Mouse (Mus musculus): ENCODE data around the gene Rpl12. TPM values are rescaled to one million over a fixed set of nuclear protein-coding genes. Genes with fewer than 3 reads are reported as not detected.
A peak's percentile ranks its signal among the peaks of the same experiment; 100 is the strongest.

The Rpl12 gene
- polyA plus RNA-seq, 1 experiment from 2014 or later, result 111 TPM

DNA sequence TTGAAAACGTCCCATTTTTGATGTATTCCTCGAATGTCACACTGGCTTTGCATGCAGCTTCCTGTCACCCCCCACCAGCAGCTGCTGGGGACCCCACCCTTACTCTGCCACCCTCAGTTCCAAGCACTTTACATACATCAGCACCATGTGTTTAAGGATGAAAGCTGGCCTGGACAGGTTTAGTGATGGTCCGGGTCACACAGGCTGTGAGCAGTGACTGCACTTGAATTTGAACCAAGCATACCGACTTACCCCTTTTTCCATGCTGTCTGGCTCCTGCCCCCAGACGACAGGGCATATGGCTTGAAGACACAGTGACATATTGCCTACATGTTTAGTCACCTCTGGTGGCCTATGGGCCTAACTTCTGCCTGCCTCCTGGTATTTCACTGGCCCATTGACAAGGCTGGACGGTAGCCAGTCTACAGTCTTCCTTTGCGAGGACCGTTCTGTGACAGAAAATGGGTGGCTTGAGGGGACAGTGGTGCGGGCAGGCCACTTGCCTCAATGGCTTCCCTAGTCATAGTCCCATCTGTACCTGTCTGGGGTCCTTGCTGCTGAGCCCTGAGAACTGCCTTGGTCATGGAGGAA lies 6.8 kb downstream of the Rpl12 start:
- peaks cover 28% of the 10 kb centered on the region for H3K36me3 ChIP-seq (ENCODE audit: poor library complexity, severe bottlenecking)
- H3K4me2 ChIP-seq, result peak overlapping the region; percentile 82
- H3K9ac ChIP-seq, result peak overlapping the region; percentile 76; the same call in 1 of the 2 replicates
- no peak for ATAC-seq
- H3K9me3 ChIP-seq (replicated peaks), result no peaks in the 10 kb centered on the region
- H3K4me3 ChIP-seq, result no peak overlapping the region
- WGBS, result 85% methylated on average over 9 of the region's 9 CpGs
- H3K4me1 ChIP-seq, result peaks cover 43% of the 10 kb centered on the region
- peak overlapping the region; percentile 89; the same call in 1 of the 2 replicates for H3K27ac ChIP-seq
- no peaks in the 10 kb centered on the region for H3K27me3 ChIP-seq

DNA sequence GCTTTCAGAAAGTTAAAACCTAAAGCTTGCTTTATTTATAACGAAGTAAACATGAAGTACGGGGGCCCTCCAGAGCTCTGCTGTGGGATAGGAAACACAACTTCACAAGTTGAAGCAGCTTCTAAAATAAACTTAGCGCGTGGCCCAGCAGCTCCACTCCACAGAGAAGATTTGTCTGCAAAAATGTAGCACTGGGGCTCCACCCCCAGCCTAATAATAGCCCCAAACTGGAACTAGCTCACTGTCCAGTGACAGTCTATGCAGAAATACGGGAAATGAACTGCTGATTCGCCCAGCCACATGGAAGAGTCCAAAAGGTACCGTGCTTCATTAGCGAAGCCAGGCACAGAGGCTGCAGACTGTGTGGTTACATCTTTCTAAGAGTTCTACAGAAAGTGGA lies 8.0 kb downstream of the Rpl12 start:
- no peak overlapping the region for H3K9ac ChIP-seq
- H3K4me2 ChIP-seq, result no peak overlapping the region
- H3K27ac ChIP-seq, result no peak overlapping the region
- H3K27me3 ChIP-seq, result no peaks in the 10 kb centered on the region
- no peak overlapping the region for H3K4me3 ChIP-seq
- ATAC-seq, result no peak
- H3K9me3 ChIP-seq (replicated peaks), result no peaks in the 10 kb centered on the region
- peaks cover 32% of the 10 kb centered on the region for H3K4me1 ChIP-seq
- 88% methylated on average over 8 of the region's 8 CpGs for WGBS
- peaks cover 28% of the 10 kb centered on the region for H3K36me3 ChIP-seq (ENCODE audit: poor library complexity, severe bottlenecking)

DNA sequence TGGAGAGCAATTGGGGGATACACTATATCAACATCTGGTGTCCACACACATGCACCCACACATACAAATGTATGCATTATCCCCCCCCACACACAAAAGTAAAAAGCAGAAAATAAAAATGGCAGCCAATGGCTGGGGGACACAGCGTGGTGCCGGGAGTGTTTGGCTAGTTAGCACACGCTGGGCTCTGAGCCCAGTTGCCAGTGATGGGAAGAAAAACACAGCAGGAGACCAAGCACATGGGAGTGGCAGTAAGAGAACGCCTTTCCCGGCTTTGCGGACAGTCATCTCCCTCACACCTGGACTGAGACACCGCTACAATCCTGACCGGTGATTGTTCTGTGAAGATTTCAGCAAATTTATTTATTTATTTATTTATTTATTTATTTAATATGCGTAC lies 9.9 kb downstream of the Rpl12 start:
- peaks cover 38% of the 10 kb centered on the region for H3K36me3 ChIP-seq (ENCODE audit: poor library complexity, severe bottlenecking)
- no peaks in the 10 kb centered on the region for H3K9me3 ChIP-seq (replicated peaks)
- H3K4me2 ChIP-seq, result no peak overlapping the region
- H3K4me1 ChIP-seq, result peaks cover 24% of the 10 kb centered on the region
- no peaks in the 10 kb centered on the region for H3K27me3 ChIP-seq
- ATAC-seq, result no peak
- no peak overlapping the region for H3K4me3 ChIP-seq
- no peak overlapping the region for H3K27ac ChIP-seq
- no peak overlapping the region for H3K9ac ChIP-seq
- WGBS, result 22% methylated on average over 9 of the region's 9 CpGs

DNA sequence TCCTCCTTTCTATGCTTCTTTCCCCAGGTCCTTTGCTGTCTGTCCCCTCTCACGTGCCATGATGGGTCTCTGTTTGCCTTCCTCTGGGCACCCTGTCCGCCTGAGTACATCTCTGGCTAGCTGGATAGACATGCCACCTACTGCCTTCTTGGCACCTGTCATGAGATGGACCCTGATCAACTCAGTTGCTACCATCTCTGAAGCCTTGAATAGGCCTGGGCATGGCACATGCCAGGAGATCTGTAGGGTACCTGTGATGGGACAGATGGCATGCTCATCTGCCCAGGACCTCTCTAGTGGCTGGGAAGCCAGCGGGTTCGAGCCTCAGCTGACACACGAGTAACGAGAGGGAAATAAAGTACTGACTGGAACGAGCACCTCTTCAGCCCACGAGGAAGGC lies 12.9 kb downstream of the Rpl12 start:
- 87% methylated on average over 8 of the region's 8 CpGs for WGBS
- no peak for ATAC-seq
- Histone ChIP-seq H3K9ac (no peak overlapping the region), H3K27ac (no peak overlapping the region), H3K4me1 (peaks cover 10% of the 10 kb centered on the region), H3K4me2 (no peak overlapping the region), H3K9me3 (replicated peaks) (no peaks in the 10 kb centered on the region), H3K4me3 (no peak overlapping the region), H3K36me3 (ENCODE audit: poor library complexity, severe bottlenecking) (peaks cover 41% of the 10 kb centered on the region), H3K27me3 (no peaks in the 10 kb centered on the region)

DNA sequence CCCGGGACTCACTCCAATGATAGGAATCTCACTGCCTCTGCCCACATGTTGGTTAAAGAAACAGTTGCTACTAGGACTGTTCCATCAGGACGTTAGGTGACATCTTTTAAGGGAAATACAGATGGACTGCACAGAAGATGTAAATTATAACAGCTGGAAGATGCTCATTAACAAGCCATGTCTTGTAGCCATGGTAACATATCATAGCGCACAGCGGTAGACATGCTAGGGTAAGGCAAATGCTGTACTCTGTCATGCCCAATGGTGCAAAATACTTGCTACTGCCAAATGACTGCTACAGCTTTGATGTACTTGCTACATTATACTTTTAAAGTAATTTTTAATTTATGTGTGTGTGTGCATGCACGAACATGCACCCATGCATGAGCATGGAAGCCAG lies 15.8 kb downstream of the Rpl12 start:
- no peak overlapping the region for H3K4me2 ChIP-seq
- H3K9ac ChIP-seq, result 0 out of 2 replicates have a peak overlapping the region, but pooled peaks have one; percentile 12
- H3K36me3 ChIP-seq (ENCODE audit: poor library complexity, severe bottlenecking), result peaks cover 41% of the 10 kb centered on the region
- no peaks in the 10 kb centered on the region for H3K9me3 ChIP-seq (replicated peaks)
- H3K27me3 ChIP-seq, result no peaks in the 10 kb centered on the region
- peaks cover 11% of the 10 kb centered on the region for H3K4me1 ChIP-seq
- 75% methylated on average over 5 of the region's 5 CpGs for WGBS
- peak overlapping the region; percentile 52; the same call in 1 of the 2 replicates for H3K27ac ChIP-seq
- no peak for ATAC-seq
- H3K4me3 ChIP-seq, result no peak overlapping the region

DNA sequence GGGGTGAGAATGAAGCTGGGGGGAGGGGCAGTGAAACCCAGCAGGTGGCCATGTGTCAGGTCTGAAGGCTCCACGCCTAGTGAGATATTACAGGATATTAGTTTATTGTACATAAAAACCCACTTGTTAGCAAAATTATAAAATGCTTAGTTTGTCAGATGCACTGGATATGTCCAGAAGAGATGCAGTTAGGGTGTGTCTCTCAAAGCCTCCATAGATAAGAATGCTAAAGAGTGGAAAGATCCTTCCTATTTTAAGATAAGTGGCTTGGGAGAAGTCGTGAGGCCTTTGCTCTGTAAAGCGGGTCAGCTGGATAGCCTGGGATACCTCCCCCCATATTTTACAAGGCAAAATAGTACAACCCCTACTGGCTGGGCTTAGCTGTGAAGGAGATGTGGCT lies 17.3 kb downstream of the Rpl12 start:
- no peak for ATAC-seq
- Histone ChIP-seq H3K9ac (no peak overlapping the region), H3K9me3 (replicated peaks) (no peaks in the 10 kb centered on the region), H3K27me3 (no peaks in the 10 kb centered on the region; the same call in 1 of the 2 replicates), H3K27ac (no peak overlapping the region), H3K4me2 (no peak overlapping the region), H3K36me3 (ENCODE audit: poor library complexity, severe bottlenecking) (peaks cover 28% of the 10 kb centered on the region), H3K4me1 (peaks cover 19% of the 10 kb centered on the region), H3K4me3 (no peak overlapping the region)
- 82% methylated on average over 3 of the region's 3 CpGs for WGBS

DNA sequence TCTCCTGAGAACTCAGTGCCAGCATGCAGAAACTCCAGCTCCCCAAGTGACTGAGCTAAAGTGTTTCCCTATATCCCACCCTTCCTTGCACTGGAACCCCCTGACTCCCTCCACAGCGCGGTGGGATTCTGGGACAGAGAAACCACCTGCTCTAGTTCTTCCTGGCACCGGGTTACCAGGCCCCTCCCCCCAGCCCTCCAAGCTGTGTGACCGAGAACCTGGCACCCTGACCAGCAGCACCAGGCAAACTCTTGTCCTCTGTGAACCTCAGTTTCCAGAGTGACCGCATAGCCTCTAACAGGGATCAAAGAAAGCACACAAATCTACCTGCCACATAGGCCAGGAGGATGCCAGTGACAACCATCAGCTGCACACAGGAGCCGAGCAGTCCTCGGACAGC lies 18.3 kb downstream of the Rpl12 start:
- ATAC-seq, result no peak
- 88% methylated on average over 7 of the region's 7 CpGs for WGBS
- no peak overlapping the region for H3K4me3 ChIP-seq

DNA sequence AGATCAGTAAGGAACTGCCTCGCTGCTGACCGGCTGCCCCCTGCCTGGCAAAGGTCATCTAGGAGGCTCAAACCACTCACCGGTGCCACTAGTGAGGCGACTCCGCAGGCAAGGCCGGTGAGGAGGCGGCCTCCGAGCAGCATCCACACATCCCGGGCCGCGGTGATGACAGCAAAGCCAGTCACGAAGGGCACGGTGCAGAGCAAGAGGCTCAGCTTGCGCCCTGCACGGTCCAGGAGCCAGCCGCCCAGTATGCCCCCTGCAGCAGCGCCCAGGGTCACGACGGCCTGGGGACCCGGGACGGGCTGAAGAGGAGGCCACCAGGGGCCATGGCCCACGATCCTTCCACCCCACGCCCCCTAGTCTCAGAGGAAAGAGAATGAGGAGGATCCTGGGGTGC lies 19.9 kb downstream of the Rpl12 start:
- peaks cover 7% of the 10 kb centered on the region for H3K27me3 ChIP-seq
- peak overlapping the region; percentile 100 for H3K4me2 ChIP-seq
- peak overlapping the region; percentile 68 for H3K4me3 ChIP-seq
- H3K4me1 ChIP-seq, result peaks cover 19% of the 10 kb centered on the region
- no peaks in the 10 kb centered on the region for H3K9me3 ChIP-seq (replicated peaks)
- WGBS, result 2% methylated on average over 23 of the region's 23 CpGs
- peak overlapping the region; percentile 91 for H3K9ac ChIP-seq
- 0 out of 2 replicates have a peak overlapping the region, but pooled peaks have one; percentile 5 for H3K27ac ChIP-seq
- peak; percentile 36 for ATAC-seq
- H3K36me3 ChIP-seq (ENCODE audit: poor library complexity, severe bottlenecking), result peaks cover 3% of the 10 kb centered on the region; the same call in 1 of the 2 replicates

More for the DNA sequence above, 18.3 kb downstream of the Rpl12 start:
- H3K36me3 ChIP-seq (ENCODE audit: poor library complexity, severe bottlenecking), result peaks cover 18% of the 10 kb centered on the region
- no peak overlapping the region for H3K27ac ChIP-seq
- H3K4me1 ChIP-seq, result peaks cover 19% of the 10 kb centered on the region
- no peak overlapping the region for H3K9ac ChIP-seq
- no peaks in the 10 kb centered on the region for H3K9me3 ChIP-seq (replicated peaks)
- H3K4me2 ChIP-seq, result no peak overlapping the region
- H3K27me3 ChIP-seq, result peaks cover 6% of the 10 kb centered on the region

DNA sequence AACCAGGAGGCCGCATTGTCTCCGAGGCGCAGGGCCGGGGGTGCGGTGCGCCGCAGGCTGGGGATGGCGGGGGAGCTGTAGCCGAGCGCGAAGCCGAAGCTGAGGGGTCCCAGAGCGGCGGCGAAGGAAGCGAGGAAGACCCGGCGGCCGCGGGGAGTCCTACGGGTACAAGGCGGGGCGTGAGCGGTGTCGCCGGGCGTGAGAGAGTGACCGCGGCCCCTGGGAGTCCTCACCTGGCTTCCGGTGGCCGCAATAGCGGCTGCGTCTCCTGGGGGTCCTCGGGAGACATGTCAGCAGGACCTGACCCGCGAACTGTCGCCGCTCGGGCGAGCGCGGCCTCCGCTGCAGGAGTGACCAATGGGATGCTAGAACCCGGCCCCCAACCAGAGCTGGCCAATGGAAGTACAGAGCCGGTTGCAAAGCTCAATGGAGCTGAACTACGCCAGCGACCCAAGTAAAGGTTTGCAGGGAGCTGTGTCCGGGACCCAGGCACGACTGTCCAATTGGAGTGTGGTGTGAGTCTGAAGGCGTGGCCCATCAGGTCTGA lies 20.4 kb downstream of the Rpl12 start, which contains the start of gene Slc2a8:
Gene Slc2a8, minus strand, starts transcription at position 359 of the 547 bp plus-strand sequence.
- H3K4me2 ChIP-seq, result peak within 1 kb of the TSS; percentile 100
- H3K27me3 ChIP-seq, result peaks cover 7% of the 10 kb centered on the region
- under 1% methylated on average over 43 of the region's 50 CpGs for WGBS
- H3K27ac ChIP-seq, result 0 out of 2 replicates have a peak within 1 kb of the TSS, but pooled peaks have one; percentile 5
- H3K4me1 ChIP-seq, result peaks cover 19% of the 10 kb centered on the region
- peak; percentile 98 for ATAC-seq
- no peaks in the 10 kb centered on the region for H3K36me3 ChIP-seq (ENCODE audit: poor library complexity, severe bottlenecking)
- H3K9me3 ChIP-seq (replicated peaks), result no peaks in the 10 kb centered on the region
- peak within 1 kb of the TSS; percentile 91 for H3K9ac ChIP-seq
- peak within 1 kb of the TSS; percentile 68 for H3K4me3 ChIP-seq

DNA sequence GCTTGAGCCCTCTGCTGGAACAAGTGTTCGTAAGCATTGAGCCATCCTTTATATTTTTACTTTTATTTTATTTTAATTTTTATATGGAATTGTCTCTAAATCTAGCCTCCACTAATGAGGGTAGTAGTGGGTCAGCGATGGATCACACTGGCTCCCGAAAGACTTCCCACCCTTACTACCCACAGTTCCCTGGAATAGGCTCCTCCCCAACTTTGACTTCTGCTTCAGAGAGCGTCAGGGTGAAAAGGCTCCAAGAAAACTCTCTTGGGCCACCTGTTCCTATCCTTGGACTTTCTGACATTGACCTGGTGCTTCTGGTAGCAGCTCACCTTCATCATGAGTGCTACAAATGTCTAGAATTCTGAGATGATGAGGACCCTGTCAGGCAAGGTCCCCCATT lies 21.3 kb downstream of the Rpl12 start:
- peak overlapping the region; percentile 9; the same call in 1 of the 2 replicates for H3K9ac ChIP-seq
- WGBS, result 3% methylated on average over 4 of the region's 4 CpGs

DNA sequence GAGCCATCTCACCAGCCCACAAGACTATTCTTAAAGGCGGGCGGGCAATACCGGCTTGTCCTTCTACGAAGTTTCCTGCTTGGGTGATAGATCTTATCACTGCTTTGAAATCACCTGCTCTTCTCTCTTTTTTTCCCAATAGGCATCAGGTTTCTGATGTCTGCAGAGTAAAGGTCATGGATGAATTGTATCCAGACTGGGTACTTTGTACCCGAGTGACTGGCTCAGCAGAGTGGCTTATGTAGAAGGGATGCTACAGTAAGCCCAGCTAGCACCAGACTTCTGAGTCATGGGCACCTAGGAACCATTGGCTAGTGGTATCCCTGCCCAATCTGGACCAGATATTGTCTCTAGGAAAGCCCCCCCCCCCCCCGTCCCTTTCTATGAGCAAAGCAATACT lies 22.3 kb downstream of the Rpl12 start:
- no peaks in the 10 kb centered on the region for H3K36me3 ChIP-seq (ENCODE audit: poor library complexity, severe bottlenecking)
- no peak overlapping the region for H3K27ac ChIP-seq
- no peaks in the 10 kb centered on the region for H3K9me3 ChIP-seq (replicated peaks)
- H3K4me3 ChIP-seq, result no peak overlapping the region
- peaks cover 19% of the 10 kb centered on the region for H3K4me1 ChIP-seq
- H3K9ac ChIP-seq, result no peak overlapping the region
- 57% methylated on average over 6 of the region's 6 CpGs for WGBS
- peaks cover 7% of the 10 kb centered on the region for H3K27me3 ChIP-seq
- ATAC-seq, result no peak
- H3K4me2 ChIP-seq, result no peak overlapping the region

More for the DNA sequence above, 21.3 kb downstream of the Rpl12 start:
- no peak overlapping the region for H3K27ac ChIP-seq
- H3K27me3 ChIP-seq, result peaks cover 7% of the 10 kb centered on the region
- H3K4me2 ChIP-seq, result peak overlapping the region; percentile 100
- no peaks in the 10 kb centered on the region for H3K9me3 ChIP-seq (replicated peaks)
- no peaks in the 10 kb centered on the region for H3K36me3 ChIP-seq (ENCODE audit: poor library complexity, severe bottlenecking)
- peaks cover 19% of the 10 kb centered on the region for H3K4me1 ChIP-seq
- ATAC-seq, result no peak
- peak overlapping the region; percentile 68 for H3K4me3 ChIP-seq

DNA sequence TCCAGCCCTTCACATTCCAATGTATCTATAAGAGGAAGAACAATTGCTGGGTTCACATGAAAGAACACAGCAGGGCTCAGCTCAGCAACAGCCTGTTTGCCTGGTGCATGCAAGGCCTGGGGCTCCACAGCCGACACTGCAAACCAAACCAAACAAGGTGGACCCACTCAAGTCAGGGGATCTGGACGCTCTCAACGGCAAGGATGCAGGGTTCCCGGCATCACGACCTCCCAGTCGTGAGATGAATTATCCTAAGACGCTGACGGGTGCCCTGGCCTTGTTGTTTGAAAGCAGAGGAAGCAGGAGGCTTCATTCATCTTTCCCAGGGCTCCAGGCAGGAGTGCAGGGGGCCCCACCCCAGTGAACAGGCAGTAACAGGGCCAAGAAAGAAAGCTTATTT lies 24.5 kb downstream of the Rpl12 start:
- ATAC-seq, result no peak
- Histone ChIP-seq H3K9me3 (replicated peaks) (no peaks in the 10 kb centered on the region), H3K36me3 (ENCODE audit: poor library complexity, severe bottlenecking) (no peaks in the 10 kb centered on the region), H3K4me1 (peaks cover 15% of the 10 kb centered on the region), H3K4me2 (no peak overlapping the region), H3K4me3 (no peak overlapping the region), H3K27me3 (peaks cover 7% of the 10 kb centered on the region), H3K9ac (no peak overlapping the region), H3K27ac (no peak overlapping the region)
- 74% methylated on average over 8 of the region's 8 CpGs for WGBS
